Mouse (Mus musculus) limb, embryonic 10.5 days (tissue): ENCODE measurements around the gene Otx2. TPM values are rescaled to one million over a fixed set of nuclear protein-coding genes. Genes with fewer than 3 reads are reported as not detected.

ENCODE experiments used
- DNase-seq: peaks from one replicate; pipeline ENCODE4 v3.0.0-alpha.2; 2017; ENCODE audit warnings: low spot score
- H3K27ac ChIP-seq: fragments of 300-500 bp; sonication (generic); 2 replicates; pipeline ENCODE4 v1.5.1; 2016; ENCODE audit warnings: mild to moderate bottlenecking
- H3K27me3 ChIP-seq: fragments of 300-500 bp; sonication (generic); 2 replicates; pipeline ENCODE4 v1.6.1; 2016; ENCODE audit warnings: low read depth, mild to moderate bottlenecking; ENCODE audit not compliant: poor library complexity, severe bottlenecking
- H3K36me3 ChIP-seq: fragments of 300-500 bp; sonication (generic); 2 replicates; pipeline ENCODE4 v1.6.1; 2016; ENCODE audit warnings: mild to moderate bottlenecking, moderate library complexity
- H3K4me1 ChIP-seq: fragments of 300-500 bp; sonication (generic); 2 replicates; pipeline ENCODE4 v1.6.1; 2016
- H3K4me3 ChIP-seq: fragments of 300-500 bp; sonication (generic); 2 replicates; pipeline ENCODE4 v1.5.1; 2016; ENCODE audit warnings: mild to moderate bottlenecking, moderate library complexity
- H3K9me3 ChIP-seq: fragments of 300-500 bp; sonication (generic); replicated peaks from 2 replicates; pipeline ENCODE4 v1.6.1; 2016; ENCODE audit warnings: mild to moderate bottlenecking
- WGBS: fragments of 180-500 bp; shearing (Covaris S2); methylation state at CpG from one replicate; pipeline ENCODE4 v1.1.7; 2016; 5-methylcytosine and 5-hydroxymethylcytosine counted together
- polyA plus RNA-seq: library from polyadenylated mRNA; unstranded; fragments of >200 nt; fragmentation: Nextera tagmentation; extraction: Ambion mirVana; gene quantifications from 2 replicates; pipeline ENCODE4 v1.2.1, GENCODE M21; 2016

The Otx2 gene
- polyA plus RNA-seq, 1 experiment from 2014 or later: not detected

GRCm38 (mm10) chr14:48655792-48656550 lies 17.6 kb downstream of the Otx2 start:
- DNase-seq: peak; percentile 46
- Histone ChIP-seq H3K4me1 (peaks cover 23% of the 10 kb centered on the region), H3K9me3 (no peaks in the 10 kb centered on the region), H3K4me3 (peak overlapping the region; percentile 25), H3K27ac (no peak overlapping the region), H3K27me3 (peaks cover 100% of the 10 kb centered on the region), H3K36me3 (no peaks in the 10 kb centered on the region)
- 4% methylated on average over 21 of the region's 21 CpGs for WGBS

GRCm38 (mm10) chr14:48655073-48655791 lies 18.4 kb downstream of the Otx2 start:
- no peaks in the 10 kb centered on the region for H3K36me3 ChIP-seq
- no peak overlapping the region for H3K27ac ChIP-seq
- no peaks in the 10 kb centered on the region for H3K9me3 ChIP-seq
- WGBS: under 1% methylated on average over 33 of the region's 33 CpGs
- H3K27me3 ChIP-seq: peaks cover 99% of the 10 kb centered on the region
- DNase-seq: peak; percentile 62
- H3K4me1 ChIP-seq: peaks cover 23% of the 10 kb centered on the region
- peak overlapping the region; percentile 25 for H3K4me3 ChIP-seq

GRCm38 (mm10) chr14:48654551-48655072 lies 19.0 kb downstream of the Otx2 start:
- no peak overlapping the region for H3K27ac ChIP-seq
- H3K27me3 ChIP-seq: peaks cover 93% of the 10 kb centered on the region
- H3K4me1 ChIP-seq: peaks cover 23% of the 10 kb centered on the region
- peak overlapping the region; percentile 25; the same call in 1 of the 2 replicates for H3K4me3 ChIP-seq
- no peaks in the 10 kb centered on the region for H3K36me3 ChIP-seq
- 1% methylated on average over 20 of the region's 20 CpGs for WGBS
- H3K9me3 ChIP-seq: no peaks in the 10 kb centered on the region
- peak; percentile 50 for DNase-seq

- no peaks in the 10 kb centered on the region for H3K36me3 ChIP-seq
- H3K4me3 ChIP-seq: no peak overlapping the region
- DNase-seq: no peak
- peaks cover 85% of the 10 kb centered on the region for H3K27me3 ChIP-seq
- H3K27ac ChIP-seq: no peak overlapping the region
- WGBS: 4% methylated on average over 22 of the region's 22 CpGs
- H3K4me1 ChIP-seq: peaks cover 23% of the 10 kb centered on the region
- no peaks in the 10 kb centered on the region for H3K9me3 ChIP-seq
These were observed 19.7 kb downstream of the Otx2 start for GRCm38 (mm10) chr14:48653676-48654510.

GRCm38 (mm10) chr14:48653081-48653480 lies 20.5 kb downstream of the Otx2 start:
- no peaks in the 10 kb centered on the region for H3K36me3 ChIP-seq
- H3K27ac ChIP-seq: no peak overlapping the region
- H3K27me3 ChIP-seq: peaks cover 77% of the 10 kb centered on the region
- 59% methylated on average over 3 of the region's 3 CpGs for WGBS
- no peaks in the 10 kb centered on the region for H3K9me3 ChIP-seq
- peaks cover 23% of the 10 kb centered on the region for H3K4me1 ChIP-seq
- DNase-seq: no peak
- H3K4me3 ChIP-seq: no peak overlapping the region

- H3K36me3 ChIP-seq: no peaks in the 10 kb centered on the region
- DNase-seq: no peak
- peaks cover 69% of the 10 kb centered on the region for H3K27me3 ChIP-seq
- no peaks in the 10 kb centered on the region for H3K9me3 ChIP-seq
- H3K4me3 ChIP-seq: peak overlapping the region; percentile 36; the same call in 1 of the 2 replicates
- peaks cover 23% of the 10 kb centered on the region for H3K4me1 ChIP-seq
- H3K27ac ChIP-seq: no peak overlapping the region
- WGBS: 16% methylated on average over 12 of the region's 12 CpGs
These were observed 21.4 kb downstream of the Otx2 start for GRCm38 (mm10) chr14:48652256-48652655.

GRCm38 (mm10) chr14:48651471-48652211 lies 22.0 kb downstream of the Otx2 start:
- peaks cover 63% of the 10 kb centered on the region for H3K27me3 ChIP-seq

GRCm38 (mm10) chr14:48641462-48642395 lies 31.9 kb downstream of the Otx2 start:
- Histone ChIP-seq H3K36me3 (no peaks in the 10 kb centered on the region), H3K27me3 (no peaks in the 10 kb centered on the region)

More at GRCm38 (mm10) chr14:48651471-48652211, 22.0 kb downstream of the Otx2 start:
- Histone ChIP-seq H3K27ac (no peak overlapping the region), H3K4me3 (peak overlapping the region; percentile 36), H3K36me3 (no peaks in the 10 kb centered on the region), H3K9me3 (no peaks in the 10 kb centered on the region), H3K4me1 (peaks cover 23% of the 10 kb centered on the region)
- 4% methylated on average over 26 of the region's 26 CpGs for WGBS
- DNase-seq: peak; percentile 52

GRCm38 (mm10) chr14:48633141-48633540 lies 40.5 kb downstream of the Otx2 start:
- DNase-seq: no peak
- no peaks in the 10 kb centered on the region for H3K36me3 ChIP-seq
- no peaks in the 10 kb centered on the region for H3K9me3 ChIP-seq
- WGBS: 91% methylated on average over 3 of the region's 3 CpGs
- no peaks in the 10 kb centered on the region for H3K4me1 ChIP-seq
- no peak overlapping the region for H3K27ac ChIP-seq
- H3K4me3 ChIP-seq: no peak overlapping the region
- no peaks in the 10 kb centered on the region for H3K27me3 ChIP-seq

More at GRCm38 (mm10) chr14:48641462-48642395, 31.9 kb downstream of the Otx2 start:
- no peak for DNase-seq
- no peaks in the 10 kb centered on the region for H3K4me1 ChIP-seq
- no peaks in the 10 kb centered on the region for H3K9me3 ChIP-seq
- H3K27ac ChIP-seq: no peak overlapping the region
- WGBS: 82% methylated on average over 12 of the region's 12 CpGs
- no peak overlapping the region for H3K4me3 ChIP-seq

GRCm38 (mm10) chr14:48632335-48632734 lies 41.3 kb downstream of the Otx2 start:
- H3K4me3 ChIP-seq: no peak overlapping the region
- no peak overlapping the region for H3K27ac ChIP-seq
- H3K27me3 ChIP-seq: no peaks in the 10 kb centered on the region
- H3K4me1 ChIP-seq: no peaks in the 10 kb centered on the region
- DNase-seq: no peak
- no peaks in the 10 kb centered on the region for H3K36me3 ChIP-seq
- H3K9me3 ChIP-seq: no peaks in the 10 kb centered on the region
- WGBS: 91% methylated on average over 8 of the region's 8 CpGs

- WGBS: 83% methylated on average over 2 of the region's 2 CpGs
- H3K27ac ChIP-seq: no peak overlapping the region
- no peak overlapping the region for H3K4me3 ChIP-seq
- no peaks in the 10 kb centered on the region for H3K4me1 ChIP-seq
- no peaks in the 10 kb centered on the region for H3K27me3 ChIP-seq
- H3K36me3 ChIP-seq: no peaks in the 10 kb centered on the region
- DNase-seq: no peak
- no peaks in the 10 kb centered on the region for H3K9me3 ChIP-seq
These were observed 42.1 kb downstream of the Otx2 start for GRCm38 (mm10) chr14:48631486-48631885.
